Mouse (Mus musculus): ENCODE measurements around the gene 1700018B08Rik.

The 1700018B08Rik gene

DNA sequence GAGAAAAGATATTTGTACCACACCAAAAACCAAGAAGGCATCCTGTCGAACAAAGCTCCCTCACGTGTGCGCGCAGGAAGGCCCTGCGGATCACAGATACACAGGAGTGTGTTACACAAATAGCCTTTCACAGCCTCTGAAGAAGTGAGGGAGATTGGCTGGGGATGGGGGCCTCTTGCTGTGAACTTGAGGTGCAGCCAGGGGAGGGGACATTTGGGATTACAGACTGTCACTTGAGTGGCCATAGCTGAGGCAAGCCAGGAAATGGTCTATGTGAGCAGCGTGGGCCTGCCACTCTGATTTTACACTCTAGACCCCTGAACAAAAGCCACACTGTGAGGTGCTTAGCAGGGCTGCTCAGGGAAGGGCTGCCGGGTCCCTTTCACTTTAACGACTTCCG is 32.4 kb downstream of the 1700018B08Rik start:
- DNase-seq (ENCODE audit: low spot score in 2 of 2) = no peak

DNA sequence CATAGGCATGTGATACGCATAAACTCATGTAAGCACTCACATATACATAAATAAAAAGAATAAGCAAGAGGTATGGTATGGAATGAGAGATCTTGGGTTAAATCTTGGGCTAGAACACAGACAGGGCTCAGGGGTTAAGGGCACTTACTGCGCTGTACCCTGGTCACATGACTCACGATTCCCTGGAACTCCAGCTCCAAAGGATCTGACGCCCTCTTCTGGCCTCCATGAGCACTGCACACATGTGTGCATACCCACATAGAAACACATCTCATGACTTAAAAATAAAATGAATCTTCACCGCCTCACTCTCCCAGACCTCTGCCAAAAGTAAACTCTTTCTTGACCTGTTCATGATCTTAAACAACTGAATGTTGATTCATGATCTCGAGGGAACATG is 46.5 kb downstream of the 1700018B08Rik start:
- DNase-seq (ENCODE audit: low spot score in 2 of 2) = no peak

DNA sequence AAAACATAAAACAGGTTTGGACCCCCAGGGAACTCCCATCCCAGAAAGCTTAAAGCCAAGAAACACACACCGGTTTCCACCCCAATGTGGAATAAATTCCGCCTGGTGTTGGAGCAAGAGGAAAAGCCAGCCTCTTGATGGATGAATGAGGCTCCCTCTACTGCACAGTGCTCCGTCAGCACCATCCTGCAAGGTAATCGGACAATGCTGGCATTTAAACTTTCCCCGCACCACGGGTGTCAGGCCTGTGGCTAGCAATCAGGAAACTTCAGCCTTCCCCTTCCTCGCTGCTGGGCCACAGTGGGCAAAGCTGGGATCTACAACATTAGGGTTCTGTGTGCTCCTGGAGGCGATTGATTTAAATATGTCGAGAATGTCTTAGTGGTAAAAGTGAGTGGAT is 52.5 kb downstream of the 1700018B08Rik start:
- no peak for DNase-seq (ENCODE audit: low spot score in 2 of 2)

DNA sequence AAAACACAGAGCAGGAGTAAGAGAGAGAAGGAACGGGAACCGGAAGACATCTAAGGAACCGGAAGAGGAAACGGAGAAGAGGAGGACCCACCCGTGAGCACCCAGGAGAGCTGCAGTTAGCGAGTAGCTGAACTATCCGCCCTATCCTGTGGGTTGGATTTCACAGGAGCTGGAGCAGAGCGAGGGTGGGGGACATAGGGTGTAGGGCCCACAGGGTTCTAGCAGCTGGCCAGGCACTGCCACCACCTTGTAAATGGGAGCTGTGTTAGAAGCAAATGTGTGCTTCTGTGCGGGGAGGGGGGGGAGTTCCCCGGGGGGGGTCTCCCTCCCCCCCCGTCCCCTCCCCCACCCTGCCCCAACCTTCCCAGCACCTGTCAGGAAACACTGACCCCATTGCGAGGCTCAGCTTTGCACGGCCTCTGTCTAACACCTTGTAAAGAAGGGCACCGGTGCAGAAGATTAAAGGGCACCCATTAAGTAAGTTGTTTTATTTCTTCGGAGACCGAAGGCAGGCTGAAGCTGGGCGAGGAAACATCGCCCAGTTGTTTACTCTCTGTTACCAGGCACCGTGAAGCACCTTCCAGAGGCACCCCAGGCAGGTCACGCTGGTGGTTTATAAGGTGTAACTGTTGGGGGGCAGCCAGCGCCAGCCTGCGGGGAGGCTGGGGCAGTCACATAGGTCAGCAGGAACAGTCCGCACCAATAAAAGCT is 59.9 kb downstream of the 1700018B08Rik start:
- DNase-seq (ENCODE audit: low spot score in 2 of 2) = no peak

Measured in right cerebral cortex, adult 2 months (tissue).